ENCODE assay signal across 23 mouse cellular contexts in the genomic region with DNA sequence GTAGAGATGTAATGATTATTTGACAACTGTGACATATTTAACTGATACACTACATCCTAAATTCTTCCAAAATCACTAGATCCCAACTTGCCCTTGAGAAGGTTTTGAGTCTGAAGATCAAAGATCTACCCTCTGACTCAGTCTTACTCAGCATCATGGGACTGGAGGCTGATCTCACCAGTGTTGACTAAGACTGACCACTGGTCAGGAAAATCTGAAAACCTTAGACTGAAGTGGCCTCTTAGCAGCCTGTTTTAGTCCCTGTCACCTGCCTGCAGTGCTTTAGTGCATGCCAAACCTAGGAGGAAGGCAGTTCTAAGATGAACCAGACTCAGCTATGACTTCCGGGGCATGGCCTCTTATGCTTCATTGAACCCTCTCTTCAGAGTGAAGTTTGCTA. TPM values are rescaled to one million over a fixed set of nuclear protein-coding genes. Genes with fewer than 3 reads are reported as not detected.
A peak's percentile ranks its signal among the peaks of the same experiment; 100 is the strongest.
DNase-seq lines count a peak whose midpoint lies in the region; ATAC-seq lines count a peak whose summit lies in the region.
"Had no signal": no experiment of that assay in that cellular context is flagged by ENCODE, and none has a peak within 500 bp of the region (broad histone marks: within the 10 kb centered on the region; RNA-seq: fewer than 3 reads in every experiment).

No protein-coding gene starts in this region.

- ATAC-seq in hindbrain, embryonic 11.5 days (ENCODE audit: low FRiP score): no peak
- ATAC-seq: forebrain, embryonic 16.5 days; intestine, embryonic 16.5 days had no signal

- no peak overlapping the region for H3K9ac ChIP-seq in hindbrain, embryonic 11.5 days (ENCODE audit: low read depth, low read length)
- H3K9ac ChIP-seq: embryonic facial prominence, embryonic 15.5 days; heart, embryonic 13.5 days; hindbrain, embryonic 14.5 days; kidney, embryonic 15.5 days had no signal

- H3K9me3 ChIP-seq in hindbrain, embryonic 11.5 days (ENCODE audit: control insufficient read depth, low read length): no peaks in the 10 kb centered on the region
- H3K9me3 ChIP-seq: embryonic facial prominence, embryonic 15.5 days; G1E; kidney, embryonic 15.5 days had no signal

- H3K4me2 ChIP-seq in hindbrain, embryonic 11.5 days (replicated peaks; ENCODE audit: low read depth, low read length): no peak overlapping the region
- H3K4me2 ChIP-seq: embryonic facial prominence, embryonic 15.5 days; heart, embryonic 13.5 days; hindbrain, embryonic 14.5 days; kidney, embryonic 15.5 days had no signal

- no peak overlapping the region for H3K27ac ChIP-seq in hindbrain, embryonic 11.5 days (ENCODE audit: low read depth, low read length)
- H3K27ac ChIP-seq: embryonic facial prominence, embryonic 15.5 days; gastrocnemius, adult 2 months; heart, embryonic 13.5 days; hindbrain, embryonic 14.5 days; kidney, embryonic 15.5 days had no signal

- H3K4me3 ChIP-seq in hindbrain, embryonic 11.5 days (ENCODE audit: low read depth, low read length): no peak overlapping the region
- H3K4me3 ChIP-seq: embryonic facial prominence, embryonic 15.5 days; erythroblast, embryonic 14.5 days; gastrocnemius, adult 2 months; heart, embryonic 13.5 days; kidney, embryonic 15.5 days had no signal

- H3K4me1 ChIP-seq in hindbrain, embryonic 11.5 days (replicated peaks; ENCODE audit: control insufficient read depth, insufficient read depth, low read length): no peaks in the 10 kb centered on the region
- H3K4me1 ChIP-seq: embryonic facial prominence, embryonic 15.5 days; heart, embryonic 13.5 days; kidney, embryonic 15.5 days had no signal

- H3K27me3 ChIP-seq in hindbrain, embryonic 11.5 days (ENCODE audit: control insufficient read depth, insufficient read depth, low read length): no peaks in the 10 kb centered on the region
- H3K27me3 ChIP-seq: embryonic facial prominence, embryonic 15.5 days; heart, embryonic 13.5 days; kidney, embryonic 15.5 days had no signal

- WGBS in hindbrain, embryonic 11.5 days: 87% methylated on average over 1 of the region's 1 CpGs

- peak; percentile 27 to 40 for DNase-seq in adrenal gland, postnatal 36 days
- DNase-seq in adrenal gland, postnatal 4 days (ENCODE audit: low spot score in 2 of 2): no peak
- DNase-seq in 416B (ENCODE audit: low read depth): peak; percentile 62
- peak; percentile 42 for DNase-seq in Muller cell, postnatal 12 days (ENCODE audit: inconsistent ontology term)
- peak; percentile 47 for DNase-seq in fibroblast of lung, adult 2 months (ENCODE audit: low read depth)
- no peak for DNase-seq in hindbrain, embryonic 11.5 days (ENCODE audit: low spot score)
- DNase-seq in lung, postnatal 36 days: no peak
- no peak for DNase-seq in right cerebral cortex, postnatal 4 days
- DNase-seq: cerebellum, adult 2 months; cerebellum, postnatal 14 days; embryo, embryonic 11 days; gastrocnemius, adult 2 months; gastrocnemius, postnatal 25 days; heart, postnatal 4 days; kidney, adult 2 months had no signal

- H3K36me3 ChIP-seq in hindbrain, embryonic 11.5 days (ENCODE audit: control insufficient read depth, insufficient read depth, low read length): no peaks in the 10 kb centered on the region
- H3K36me3 ChIP-seq: embryonic facial prominence, embryonic 15.5 days; G1E; heart, embryonic 13.5 days; kidney, embryonic 15.5 days had no signal

RNA-seq across cellular contexts. Expression of a gene that starts 32.8 kb away (rescaled TPM):
- 1 to 10 TPM; 3.4 to 4.1 TPM for total RNA-seq in adrenal gland, postnatal 36 days (2021)
- 1 to 10 TPM; 5.7 to 6.3 TPM for total RNA-seq in adrenal gland, postnatal 4 days (2021)
- polyA plus RNA-seq in hindbrain, embryonic 11.5 days (2014; fragmentation: Nextera tagmentation; extraction: Ambion mirVana): 3.4 and 3.8 TPM in 2 replicates

Comparison
In these comparisons a context has a peak if more than half of its experiments do, and no peak if none do; other contexts are left out.
1. DNase-seq: peak in adrenal gland, postnatal 36 days (2 of 2), 416B (single experiment), Muller cell, postnatal 12 days (single experiment) and fibroblast of lung, adult 2 months (single experiment); none in adrenal gland, postnatal 4 days (0 of 2), hindbrain, embryonic 11.5 days (single experiment), lung, postnatal 36 days (single experiment) and right cerebral cortex, postnatal 4 days (single experiment).